Mouse (Mus musculus) liver, embryonic 11.5 days (tissue): ENCODE data around the gene Lgals9. TPM values are rescaled to one million over a fixed set of nuclear protein-coding genes. Genes with fewer than 3 reads are reported as not detected.

Experiments
- ATAC-seq: fragments of 200-750 bp; cut with Nextera tagmentation; replicated peaks from 2 replicates; pipeline ENCODE4 v1.8.0; 2017; ENCODE audit warnings: moderate number of reproducible peaks, mild to moderate bottlenecking, moderate TSS enrichment, moderate library complexity; ENCODE audit not compliant: low FRiP score
- DNase-seq: peaks from one replicate; pipeline ENCODE4 v3.0.0-alpha.2; 2017; ENCODE audit warnings: low spot score
- H3K27ac ChIP-seq: fragments of 300-500 bp; sonication (generic); 2 replicates; pipeline ENCODE4 v1.5.1; 2014; ENCODE audit warnings: mild to moderate bottlenecking, low read depth, low read length, control low read depth
- H3K27me3 ChIP-seq: fragments of 300-500 bp; sonication (generic); replicated peaks from 2 replicates; pipeline ENCODE4 v1.6.1; 2014; ENCODE audit warnings: low read length, mixed read lengths; ENCODE audit not compliant: control insufficient read depth, insufficient read depth
- H3K36me3 ChIP-seq: fragments of 300-500 bp; sonication (generic); 2 replicates; pipeline ENCODE4 v1.6.1; 2014; ENCODE audit warnings: mild to moderate bottlenecking, low read length, moderate library complexity, mixed read lengths; ENCODE audit not compliant: control insufficient read depth, insufficient read depth
- H3K4me1 ChIP-seq: fragments of 300-500 bp; sonication (generic); replicated peaks from 2 replicates; pipeline ENCODE4 v1.6.1; 2014; ENCODE audit warnings: low read length, mixed read lengths; ENCODE audit not compliant: control insufficient read depth, insufficient read depth
- H3K4me2 ChIP-seq: fragments of 300-500 bp; sonication (generic); 2 replicates; pipeline ENCODE4 v1.6.1; 2014; ENCODE audit warnings: mild to moderate bottlenecking, control low read depth, moderate library complexity
- H3K4me3 ChIP-seq: fragments of 300-500 bp; sonication (generic); 2 replicates; pipeline ENCODE4 v1.5.1; 2014; ENCODE audit warnings: low read depth, low read length, control low read depth
- H3K9ac ChIP-seq: fragments of 300-500 bp; sonication (generic); 2 replicates; pipeline ENCODE4 v1.6.1; 2014; ENCODE audit warnings: low read depth, low read length, control low read depth
- H3K9me3 ChIP-seq: fragments of 300-500 bp; sonication (generic); 2 replicates; pipeline ENCODE4 v1.6.1; 2016; ENCODE audit warnings: low read length, inconsistent platforms, mixed read lengths; ENCODE audit not compliant: control insufficient read depth
- WGBS: fragments of 180-500 bp; shearing (Covaris S2); extraction: QIAGEN DNeasy Blood & Tissue Kit; methylation state at CpG from one replicate; pipeline ENCODE4 v1.1.7; 2014; 5-methylcytosine and 5-hydroxymethylcytosine counted together
- polyA plus RNA-seq: library from polyadenylated mRNA; unstranded; fragments of >200 nt; fragmentation: Nextera tagmentation; extraction: Ambion mirVana; gene quantifications from 2 replicates; pipeline ENCODE4 v1.2.1, GENCODE M21; 2014

Lgals9 gene
- 44.1 and 47.1 TPM in 2 replicates for polyA plus RNA-seq

- WGBS = 33% methylated on average over 10 of the region's 10 CpGs
- H3K27me3 ChIP-seq = no peaks in the 10 kb centered on the region
- H3K4me1 ChIP-seq = peaks cover 19% of the 10 kb centered on the region
- no peaks in the 10 kb centered on the region for H3K36me3 ChIP-seq
- peaks cover 2% of the 10 kb centered on the region; the same call in 1 of the 2 replicates for H3K9me3 ChIP-seq
- H3K4me3 ChIP-seq = peak within 1 kb of the TSS; percentile 34
- H3K27ac ChIP-seq = no peak within 1 kb of the TSS
- peak within 1 kb of the TSS; percentile 51 for H3K4me2 ChIP-seq
- ATAC-seq (peak; percentile 27), DNase-seq (no peak)
- H3K9ac ChIP-seq = 0 out of 2 replicates have a peak within 1 kb of the TSS, but pooled peaks have one; percentile 13
Measured at GRCm38 (mm10) chr11:78984483-78985177, at the start of gene Lgals9. Lgals9 (minus strand) TSS chr11:78984946.

GRCm38 (mm10) chr11:79033636-79034035 lies 48.9 kb upstream of the Lgals9 start:
- H3K36me3 ChIP-seq = no peaks in the 10 kb centered on the region; the same call in 1 of the 2 replicates
- WGBS = 46% methylated on average over 11 of the region's 11 CpGs
- H3K27ac ChIP-seq = no peak overlapping the region
- no peak overlapping the region for H3K4me2 ChIP-seq
- peaks cover 8% of the 10 kb centered on the region for H3K4me1 ChIP-seq
- H3K4me3 ChIP-seq = no peak overlapping the region
- DNase-seq (no peak), ATAC-seq (no peak)
- no peaks in the 10 kb centered on the region for H3K9me3 ChIP-seq
- no peak overlapping the region for H3K9ac ChIP-seq
- no peaks in the 10 kb centered on the region for H3K27me3 ChIP-seq

- no peak overlapping the region for H3K4me3 ChIP-seq
- H3K9ac ChIP-seq = no peak overlapping the region
- H3K4me1 ChIP-seq = peaks cover 8% of the 10 kb centered on the region
- no peaks in the 10 kb centered on the region for H3K9me3 ChIP-seq
- H3K4me2 ChIP-seq = no peak overlapping the region
- DNase-seq (no peak), ATAC-seq (no peak)
- H3K36me3 ChIP-seq = no peaks in the 10 kb centered on the region; the same call in 1 of the 2 replicates
- no peak overlapping the region for H3K27ac ChIP-seq
- no peaks in the 10 kb centered on the region for H3K27me3 ChIP-seq
- 77% methylated on average over 12 of the region's 12 CpGs for WGBS
Measured at GRCm38 (mm10) chr11:79033021-79033420, 48.3 kb upstream of the Lgals9 start.

GRCm38 (mm10) chr11:79031452-79031746 lies 46.7 kb upstream of the Lgals9 start:
- Histone ChIP-seq H3K4me3 (no peak overlapping the region), H3K27me3 (no peaks in the 10 kb centered on the region)

GRCm38 (mm10) chr11:79030570-79031451 lies 46.1 kb upstream of the Lgals9 start:
- peaks cover 3% of the 10 kb centered on the region; the same call in 1 of the 2 replicates for H3K4me1 ChIP-seq
- ATAC-seq (no peak), DNase-seq (peak; percentile 81)
- H3K27me3 ChIP-seq = no peaks in the 10 kb centered on the region
- no peak overlapping the region for H3K9ac ChIP-seq
- H3K27ac ChIP-seq = no peak overlapping the region
- no peaks in the 10 kb centered on the region; the same call in 1 of the 2 replicates for H3K36me3 ChIP-seq
- no peaks in the 10 kb centered on the region for H3K9me3 ChIP-seq
- WGBS = 35% methylated on average over 19 of the region's 19 CpGs
- H3K4me2 ChIP-seq = no peak overlapping the region
- H3K4me3 ChIP-seq = no peak overlapping the region

More at GRCm38 (mm10) chr11:79031452-79031746, 46.7 kb upstream of the Lgals9 start:
- Histone ChIP-seq H3K4me1 (peaks cover 3% of the 10 kb centered on the region), H3K36me3 (no peaks in the 10 kb centered on the region; the same call in 1 of the 2 replicates), H3K9me3 (no peaks in the 10 kb centered on the region), H3K4me2 (no peak overlapping the region), H3K27ac (no peak overlapping the region), H3K9ac (no peak overlapping the region)
- WGBS = 69% methylated on average over 5 of the region's 5 CpGs
- ATAC-seq (no peak), DNase-seq (no peak)

GRCm38 (mm10) chr11:79023751-79024150 lies 39.0 kb upstream of the Lgals9 start:
- Histone ChIP-seq H3K4me1 (peaks cover 10% of the 10 kb centered on the region), H3K9me3 (no peaks in the 10 kb centered on the region), H3K4me2 (peak overlapping the region; percentile 47), H3K36me3 (peaks cover 6% of the 10 kb centered on the region; the same call in 1 of the 2 replicates), H3K27ac (no peak overlapping the region), H3K9ac (no peak overlapping the region), H3K27me3 (no peaks in the 10 kb centered on the region), H3K4me3 (0 out of 2 replicates have a peak overlapping the region, but pooled peaks have one; percentile 6)
- WGBS = 43% methylated on average over 6 of the region's 6 CpGs
- ATAC-seq (no peak), DNase-seq (no peak)

GRCm38 (mm10) chr11:79023342-79023741 lies 38.6 kb upstream of the Lgals9 start:
- no peak overlapping the region for H3K9ac ChIP-seq

GRCm38 (mm10) chr11:79022836-79023235 lies 38.1 kb upstream of the Lgals9 start:
- 41% methylated on average over 4 of the region's 4 CpGs for WGBS
- Histone ChIP-seq H3K27ac (peak overlapping the region; percentile 64), H3K4me3 (no peak overlapping the region), H3K4me2 (peak overlapping the region; percentile 47), H3K9me3 (no peaks in the 10 kb centered on the region), H3K36me3 (peaks cover 6% of the 10 kb centered on the region; the same call in 1 of the 2 replicates), H3K9ac (no peak overlapping the region), H3K4me1 (peaks cover 10% of the 10 kb centered on the region), H3K27me3 (no peaks in the 10 kb centered on the region)
- no peak for DNase-seq
- ATAC-seq = no peak

More at GRCm38 (mm10) chr11:79023342-79023741, 38.6 kb upstream of the Lgals9 start:
- no peaks in the 10 kb centered on the region for H3K27me3 ChIP-seq
- peak overlapping the region; percentile 64 for H3K27ac ChIP-seq
- peak; percentile 64 for DNase-seq
- H3K4me3 ChIP-seq = peak overlapping the region; percentile 6; the same call in 1 of the 2 replicates
- peaks cover 10% of the 10 kb centered on the region for H3K4me1 ChIP-seq
- WGBS = 26% methylated on average over 7 of the region's 7 CpGs
- ATAC-seq = 0 out of 2 replicates have a peak, but pooled peaks have one; percentile 40
- peaks cover 6% of the 10 kb centered on the region; the same call in 1 of the 2 replicates for H3K36me3 ChIP-seq
- no peaks in the 10 kb centered on the region for H3K9me3 ChIP-seq
- H3K4me2 ChIP-seq = peak overlapping the region; percentile 47
